Mouse (Mus musculus) spleen, postnatal 10 days (tissue): ENCODE results near the gene Trio.

ENCODE experiments used
- DNase-seq, 2 experiments: peaks; one replicate each; pipeline ENCODE4 v3.0.0; 2021 to 2022; ENCODE audit warnings: low spot score in 2 of 2

The Trio gene

DNA sequence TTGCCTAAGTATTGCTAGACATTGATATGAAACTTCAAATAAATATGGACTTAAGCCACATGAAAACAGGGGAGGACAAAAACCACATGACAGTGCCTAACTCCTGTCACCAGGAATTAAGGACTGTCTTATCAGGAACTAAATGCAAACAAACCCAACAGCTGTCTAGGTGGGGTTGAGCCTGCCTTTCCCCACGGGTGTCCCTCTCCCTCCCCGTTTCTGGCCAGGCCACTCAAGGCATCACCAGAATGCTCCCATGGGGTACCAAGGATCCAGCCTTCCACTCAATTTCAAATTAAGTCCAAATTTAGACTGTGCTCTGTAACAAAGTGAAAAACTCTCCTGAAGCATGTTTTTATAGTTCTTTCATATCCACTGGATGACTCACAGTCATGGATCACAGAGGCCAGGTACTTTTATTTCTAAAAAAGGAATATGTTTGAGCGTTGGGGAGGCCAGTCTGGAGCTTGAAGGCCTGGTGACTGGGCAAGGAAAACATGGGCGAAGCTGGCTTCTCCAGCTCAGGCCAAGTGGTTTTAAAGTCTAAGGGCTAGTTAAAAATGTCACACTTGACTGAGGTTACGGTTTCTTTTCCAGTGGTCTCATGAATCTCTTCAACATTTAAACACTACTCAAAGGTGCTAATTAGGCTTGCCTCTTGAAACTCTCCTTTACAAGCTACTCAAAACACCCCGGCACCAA lies 33.6 kb downstream of the Trio start:
- DNase-seq = no peak

DNA sequence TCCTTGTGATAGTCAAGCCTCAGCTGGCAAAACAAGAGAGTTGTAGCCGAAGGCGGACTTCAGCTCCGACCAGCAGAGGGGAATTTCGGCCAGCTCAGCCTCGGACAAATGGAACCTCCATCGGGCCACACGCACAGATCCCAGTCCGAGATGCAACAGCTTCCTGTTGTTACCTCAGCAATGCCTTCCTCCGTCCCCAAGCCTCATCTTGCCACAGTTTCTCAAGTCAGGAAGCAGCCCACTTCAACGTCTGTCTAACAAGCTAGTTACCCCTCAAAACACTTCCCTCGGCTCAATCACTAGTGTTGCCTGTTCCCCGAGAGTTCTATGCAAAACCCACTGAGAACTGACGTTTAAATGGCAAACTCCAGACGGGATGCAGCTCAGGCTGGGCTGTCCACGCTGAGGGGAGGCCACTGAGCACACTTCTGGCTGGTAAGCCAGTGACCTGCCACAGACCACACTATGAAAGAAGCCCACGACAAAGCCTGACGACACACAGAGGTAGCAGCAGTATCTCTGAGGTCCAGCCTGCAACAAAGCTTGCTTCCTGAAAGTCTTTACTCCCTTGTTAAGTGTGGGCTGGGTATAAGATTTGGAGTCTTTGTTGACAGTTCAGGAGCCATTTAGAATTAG lies 34.5 kb downstream of the Trio start:
- no peak for DNase-seq

DNA sequence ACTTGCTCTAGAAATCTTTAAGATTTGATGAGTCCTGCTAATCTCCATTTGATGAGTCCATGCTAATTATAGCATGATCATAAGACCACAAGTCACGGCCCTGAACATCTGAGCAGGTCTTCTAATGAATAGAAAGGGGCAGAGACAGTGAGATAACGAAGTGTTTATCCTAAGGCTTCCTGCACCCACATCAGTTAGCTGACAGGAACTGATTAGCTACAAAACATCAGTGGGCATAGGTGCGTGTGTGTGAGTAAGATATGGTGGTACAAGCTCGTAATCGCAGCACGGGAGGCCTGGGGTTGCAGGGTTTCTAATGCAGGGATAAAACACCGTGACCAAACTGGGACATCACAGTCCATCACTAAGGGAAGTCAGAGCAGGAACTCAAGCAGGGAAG lies 37.7 kb downstream of the Trio start:
- DNase-seq = no peak

GRCm38 (mm10) chr15:27984881-27985280 lies 40.8 kb downstream of the Trio start:
- no peak for DNase-seq

DNA sequence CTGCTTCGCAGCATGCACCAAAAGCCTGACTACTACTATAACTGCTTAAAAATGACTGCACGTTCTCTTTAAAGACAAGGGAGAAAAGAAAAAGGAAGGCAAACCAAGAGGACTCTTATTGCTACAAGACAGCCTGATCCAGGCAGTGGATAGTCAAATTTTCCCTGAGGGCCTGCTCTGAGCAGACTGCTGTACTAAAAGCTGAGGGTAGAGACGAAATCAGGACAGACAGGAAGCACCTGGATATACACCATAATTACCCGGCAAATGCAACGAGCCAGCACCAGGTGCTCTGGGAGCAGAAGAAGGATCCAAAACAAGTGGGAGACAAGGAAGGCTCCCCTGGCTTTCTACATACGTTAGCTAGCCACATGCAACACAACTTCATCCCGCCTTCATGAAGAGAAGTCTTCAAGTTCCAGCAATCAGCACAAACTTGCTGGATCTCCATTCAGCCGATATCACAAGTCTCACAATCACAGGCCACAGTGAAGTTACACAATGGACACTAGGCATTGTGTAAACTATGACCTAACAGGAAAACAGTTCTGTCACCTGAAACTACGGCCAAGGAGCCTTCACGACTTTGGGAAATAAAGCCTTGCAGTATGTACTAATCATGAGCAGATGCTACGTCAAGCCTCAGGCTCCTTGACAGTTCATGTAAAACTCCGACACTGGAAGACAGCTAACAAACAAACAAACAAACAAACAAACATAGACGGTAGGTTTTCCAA lies 43.7 kb downstream of the Trio start:
- no peak for DNase-seq

- no peak for DNase-seq
Measured at GRCm38 (mm10) chr15:27981258-27981657, 44.4 kb downstream of the Trio start.

DNA sequence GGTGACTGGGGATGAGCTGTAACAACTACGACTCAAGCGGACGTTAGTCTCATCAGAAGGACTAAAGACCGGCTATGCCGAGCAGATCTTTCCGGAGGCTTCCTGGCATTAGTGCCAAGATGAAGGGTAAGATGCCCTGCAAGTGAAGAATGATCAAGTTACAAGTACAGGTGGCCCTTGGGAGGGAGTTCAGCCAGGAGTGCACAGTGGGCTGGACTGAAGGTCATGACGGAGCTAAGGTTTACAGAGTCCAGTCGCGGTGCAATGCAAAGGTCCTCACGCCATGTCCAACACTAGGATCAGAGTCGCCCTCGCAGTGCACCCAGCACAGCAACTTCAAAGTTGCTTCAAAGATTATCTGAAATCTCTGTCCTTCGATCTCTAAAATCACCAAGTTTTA lies 45.2 kb downstream of the Trio start:
- no peak for DNase-seq

GRCm38 (mm10) chr15:27976950-27977349 lies 48.7 kb downstream of the Trio start:
- peak in 1 of 2 experiments; percentile 19 for DNase-seq

DNA sequence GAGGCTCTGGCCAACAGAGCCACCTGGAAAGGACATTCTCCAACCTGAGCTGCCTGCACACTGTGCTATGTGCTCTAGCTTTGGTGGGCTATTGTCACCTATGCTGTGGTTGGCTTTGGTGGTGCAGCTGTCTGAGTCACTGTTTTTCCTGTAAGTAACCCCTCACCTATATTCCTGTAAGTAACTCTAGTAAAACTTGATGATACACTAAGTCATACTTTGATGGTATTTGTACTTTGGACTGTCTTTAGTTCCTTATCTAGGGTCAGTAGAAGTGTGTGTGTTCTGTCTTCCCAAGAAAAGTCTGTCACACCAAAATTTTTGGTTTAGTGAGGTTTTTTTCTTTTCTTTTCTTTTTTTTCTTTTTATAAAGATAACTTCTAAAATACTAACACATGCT lies 49.3 kb downstream of the Trio start:
- no peak for DNase-seq

DNA sequence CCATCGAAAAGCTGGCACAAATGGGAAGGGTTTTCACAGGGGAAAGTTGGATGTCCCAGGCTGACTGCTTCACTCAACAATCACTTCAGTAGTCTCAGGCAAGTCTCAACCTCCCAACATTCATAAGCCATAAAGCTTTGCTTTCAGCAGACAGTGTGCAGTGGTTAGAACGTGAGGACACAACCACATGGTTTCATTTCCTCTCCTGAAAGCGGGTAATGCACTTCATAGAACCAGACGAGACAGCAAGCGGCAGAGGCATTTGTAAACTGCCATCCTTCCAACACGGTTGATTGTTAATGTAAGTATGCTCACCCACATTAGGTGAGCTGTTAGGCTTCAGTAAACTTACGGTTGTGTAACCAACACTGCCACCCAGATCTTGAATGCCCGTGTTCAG lies 51.0 kb downstream of the Trio start:
- DNase-seq = no peak

GRCm38 (mm10) chr15:27968183-27968582 lies 57.5 kb downstream of the Trio start:
- DNase-seq = no peak

DNA sequence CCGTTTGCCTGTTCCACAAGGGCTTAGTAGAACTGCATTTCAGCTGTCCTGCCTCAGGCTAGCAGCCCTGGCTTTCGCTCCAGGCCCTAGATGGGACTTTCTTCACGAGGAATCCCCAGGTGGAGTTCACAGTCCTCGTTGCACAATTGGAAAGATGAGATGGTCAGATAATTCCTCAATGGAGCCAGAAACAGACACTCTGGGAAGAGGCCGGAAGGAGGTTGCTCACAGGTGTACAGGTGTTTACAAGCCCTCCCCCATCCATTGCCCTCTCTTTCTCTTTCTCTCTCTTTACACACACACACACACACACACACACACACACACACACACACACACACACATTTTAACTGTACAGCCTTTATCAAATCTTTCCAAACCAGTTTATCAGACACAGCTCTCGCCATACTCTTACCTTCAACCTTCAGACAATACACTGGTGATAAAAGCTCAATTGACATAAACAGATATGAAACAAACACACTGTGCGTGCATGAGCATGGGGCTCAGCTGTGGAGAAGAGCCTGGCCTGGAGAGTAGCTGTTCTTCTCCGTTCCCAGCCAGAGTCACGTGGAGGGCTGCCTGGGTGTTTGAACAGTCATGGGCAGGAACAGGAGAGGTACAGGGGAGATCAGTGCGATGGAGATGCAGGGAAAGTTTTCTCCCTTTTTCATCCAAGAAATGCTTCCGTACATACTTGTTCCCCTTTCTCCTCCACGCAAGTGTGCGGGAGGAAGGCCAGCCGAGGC lies 58.3 kb downstream of the Trio start:
- no peak for DNase-seq

- no peak for DNase-seq
Measured at GRCm38 (mm10) chr15:27964877-27965276, 60.8 kb downstream of the Trio start.

DNA sequence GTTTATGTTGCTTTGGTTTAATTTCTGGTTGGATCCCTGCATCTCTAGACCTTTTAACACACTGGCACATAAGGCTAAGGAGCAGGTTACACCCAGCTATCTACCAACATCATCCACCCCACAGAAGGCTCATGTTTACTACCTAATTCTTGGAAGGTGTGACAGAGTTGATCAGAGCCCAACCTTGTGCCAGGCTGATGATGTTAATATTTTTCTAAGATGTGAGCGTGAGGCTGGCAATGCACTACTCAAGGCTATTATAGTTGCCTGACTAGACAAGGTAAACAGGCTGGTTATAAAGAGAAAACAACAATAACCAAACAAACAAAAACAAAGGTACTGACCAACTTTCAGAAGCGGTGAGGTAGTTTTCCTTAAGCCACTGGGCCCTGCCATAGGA lies 62.1 kb downstream of the Trio start:
- DNase-seq = no peak

DNA sequence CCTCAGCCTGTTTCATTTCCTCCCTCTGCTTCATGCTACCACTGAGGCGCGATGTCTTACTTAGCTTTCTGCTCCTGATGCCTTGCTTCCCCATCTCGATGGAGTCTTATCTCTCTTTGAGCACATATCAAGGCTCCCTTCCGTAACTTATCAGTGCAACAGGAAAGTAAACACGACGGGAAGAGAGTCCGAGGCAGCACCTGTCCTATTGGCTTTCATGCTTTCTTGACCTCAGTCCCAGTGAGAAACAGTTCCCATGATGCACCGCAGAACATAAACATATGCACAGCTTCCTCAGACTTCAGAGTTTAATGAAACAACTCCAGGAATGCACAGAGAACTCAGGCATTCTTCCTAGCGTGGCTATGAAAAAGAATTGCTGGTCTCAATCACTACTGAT lies 65.0 kb downstream of the Trio start:
- DNase-seq = no peak

GRCm38 (mm10) chr15:27957867-27958266 lies 67.8 kb downstream of the Trio start:
- DNase-seq = no peak

DNA sequence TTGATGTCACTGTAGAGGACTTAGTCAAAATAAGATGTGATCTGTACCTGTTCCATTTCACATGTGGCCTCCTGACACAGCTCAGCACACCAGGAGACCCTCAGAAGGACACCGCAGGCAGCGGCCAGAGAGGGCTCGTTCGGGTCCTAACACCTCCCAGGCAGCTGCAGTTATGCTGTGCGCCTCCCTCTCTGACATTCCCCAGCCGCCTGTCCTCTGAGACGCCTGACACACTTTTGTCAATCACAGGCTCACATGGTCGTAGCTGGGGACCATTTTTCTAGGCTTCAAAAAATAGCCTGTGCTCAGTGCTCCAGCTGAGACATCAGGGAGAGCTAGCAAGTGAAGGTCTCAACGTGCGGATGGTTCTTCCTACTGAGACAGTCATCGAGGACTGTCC lies 70.0 kb downstream of the Trio start:
- DNase-seq = no peak

DNA sequence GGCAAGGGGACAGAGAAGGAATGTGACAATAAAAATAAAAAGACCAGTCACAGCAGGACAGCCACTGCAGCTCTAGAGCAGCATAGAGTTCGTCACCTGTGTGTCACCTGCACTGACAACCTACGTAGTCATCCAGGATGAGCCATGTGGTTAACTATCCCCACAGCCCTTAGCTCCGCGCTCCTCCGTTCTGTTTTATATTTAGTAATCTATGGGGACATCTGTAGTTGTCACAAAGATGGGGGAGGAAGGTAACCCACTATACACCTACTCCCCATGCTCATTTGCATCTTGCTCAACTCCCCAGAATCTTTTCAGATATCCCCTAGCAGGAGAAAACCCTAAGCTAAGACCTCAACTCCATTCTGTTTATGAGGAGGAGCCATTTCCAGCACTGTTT lies 71.3 kb downstream of the Trio start:
- no peak for DNase-seq

DNA sequence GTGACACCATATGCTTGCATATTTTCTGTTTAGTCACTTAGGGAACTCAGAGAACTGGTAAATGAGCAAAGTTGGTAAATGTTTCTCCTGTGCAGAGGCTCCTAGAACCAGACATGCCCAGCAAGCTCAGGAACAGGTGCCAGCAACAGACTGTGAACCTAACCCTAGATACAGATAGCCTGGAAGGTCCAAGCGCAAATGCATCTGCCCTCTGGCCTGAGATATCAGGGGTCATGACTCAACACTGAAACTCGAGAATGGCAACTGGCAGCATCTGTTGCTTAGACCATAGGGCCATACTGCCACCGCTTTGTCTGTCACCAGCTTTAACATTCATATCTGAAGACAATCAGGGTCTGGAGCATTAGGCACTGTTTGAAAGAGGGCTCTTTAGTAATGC lies 72.1 kb downstream of the Trio start:
- DNase-seq = no peak

DNA sequence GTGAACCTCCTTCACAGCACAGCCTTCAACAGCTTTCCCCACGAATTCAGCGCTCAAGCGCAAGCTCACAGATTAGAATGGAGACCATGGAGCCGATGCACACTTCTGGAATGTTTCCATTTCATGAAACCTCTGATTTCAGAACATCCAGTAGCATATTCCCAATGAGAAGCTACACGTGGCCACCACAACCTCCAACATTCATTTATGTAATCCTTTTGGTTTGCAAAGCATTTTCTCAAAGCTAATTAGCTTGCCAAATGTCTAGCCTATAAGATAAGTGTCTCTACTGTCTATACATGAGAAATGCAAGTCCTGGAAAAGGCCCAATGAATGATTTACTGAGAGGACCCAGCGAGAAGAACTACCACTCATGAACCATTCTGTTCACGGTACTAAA lies 74.5 kb downstream of the Trio start:
- DNase-seq = no peak

DNA sequence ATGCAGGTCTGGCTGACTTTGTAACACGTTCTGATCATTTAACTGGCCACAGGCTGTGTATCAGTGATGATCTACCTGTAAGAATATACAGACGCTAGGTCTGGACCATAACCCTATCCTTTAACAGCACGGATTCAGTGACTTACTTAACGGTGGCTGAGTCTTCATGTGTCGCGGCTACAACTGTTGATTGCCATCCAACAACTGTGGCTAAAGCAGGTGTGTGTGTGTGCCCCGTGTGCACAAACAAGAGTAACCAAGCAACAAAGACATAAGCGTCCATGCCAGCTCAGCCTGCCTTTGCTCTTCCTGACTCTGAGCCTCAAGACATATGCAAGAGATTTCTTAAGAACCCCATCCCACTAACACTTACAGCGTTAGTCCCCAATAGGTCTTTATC lies 76.5 kb downstream of the Trio start:
- DNase-seq = no peak

DNA sequence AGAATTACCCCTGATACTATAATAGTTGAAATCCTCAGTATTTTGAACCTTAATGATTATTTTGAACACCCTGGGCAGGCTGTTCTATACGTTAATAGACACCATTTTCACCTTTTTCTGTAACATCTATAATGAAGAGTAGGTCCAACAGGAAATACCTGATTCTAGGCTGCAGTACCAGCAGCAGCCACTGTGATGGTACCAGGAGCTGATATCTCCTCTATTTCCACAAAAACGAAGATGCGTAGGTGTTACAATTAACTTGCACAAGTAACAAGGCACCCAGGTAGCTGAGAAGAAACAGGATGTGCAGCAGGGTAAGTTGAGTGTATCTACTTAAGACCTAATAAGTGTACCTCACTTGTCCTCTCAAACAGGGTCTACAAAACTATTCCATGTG lies 77.8 kb downstream of the Trio start:
- DNase-seq = no peak
